Mouse (Mus musculus) embryonic facial prominence, embryonic 15.5 days (tissue): ENCODE results near the gene Rif1. TPM values are rescaled to one million over a fixed set of nuclear protein-coding genes. Genes with fewer than 3 reads are reported as not detected.
"Not testable (repeated sequence)": the region's sequence is repeated elsewhere in the genome, so short reads cannot be mapped to it uniquely, and the experiment has no call there.

Experiments used
- ATAC-seq: fragments of 200-750 bp; cut with Nextera tagmentation; 2 replicates; pipeline ENCODE4 v1.8.0; 2017; ENCODE audit warnings: low read depth, moderate TSS enrichment; ENCODE audit not compliant: insufficient number of reproducible peaks, low FRiP score, low TSS enrichment
- H3K27ac ChIP-seq: fragments of 300-500 bp; sonication (generic); replicated peaks from 2 replicates; pipeline ENCODE4 v1.5.1; 2015; ENCODE audit warnings: mild to moderate bottlenecking, inconsistent platforms
- H3K27me3 ChIP-seq: fragments of 300-500 bp; sonication (generic); 2 replicates; pipeline ENCODE4 v1.6.1; 2015; ENCODE audit warnings: inconsistent platforms
- H3K36me3 ChIP-seq: fragments of 300-500 bp; sonication (generic); 2 replicates; pipeline ENCODE4 v1.6.1; 2015; ENCODE audit warnings: mild to moderate bottlenecking, inconsistent platforms
- H3K4me1 ChIP-seq: fragments of 300-500 bp; sonication (generic); 2 replicates; pipeline ENCODE4 v1.6.1; 2015; ENCODE audit warnings: inconsistent platforms
- H3K4me2 ChIP-seq: fragments of 300-500 bp; sonication (generic); replicated peaks from 2 replicates; pipeline ENCODE4 v1.6.1; 2015; ENCODE audit warnings: mild to moderate bottlenecking, inconsistent platforms
- H3K4me3 ChIP-seq: fragments of 300-500 bp; sonication (generic); replicated peaks from 2 replicates; pipeline ENCODE4 v1.5.1; 2015; ENCODE audit warnings: mild to moderate bottlenecking, inconsistent platforms
- H3K9ac ChIP-seq: fragments of 300-500 bp; sonication (generic); 2 replicates; pipeline ENCODE4 v1.6.1; 2015; ENCODE audit warnings: inconsistent platforms
- H3K9me3 ChIP-seq: fragments of 300-500 bp; sonication (generic); replicated peaks from 2 replicates; pipeline ENCODE4 v1.6.1; 2016; ENCODE audit warnings: inconsistent platforms
- WGBS: fragments of 180-500 bp; shearing (Covaris S2); methylation state at CpG from one replicate; pipeline ENCODE4 v1.1.7; 2015; 5-methylcytosine and 5-hydroxymethylcytosine counted together
- polyA plus RNA-seq: library from polyadenylated mRNA; unstranded; fragments of >200 nt; fragmentation: Nextera tagmentation; extraction: Ambion mirVana; gene quantifications from 2 replicates; pipeline ENCODE4 v1.2.1, GENCODE M21; 2015

Rif1 gene
- polyA plus RNA-seq, 1 experiment from 2014 or later, result 28.9 TPM

- H3K4me3 ChIP-seq, result peak overlapping the region; percentile 97
- H3K9me3 ChIP-seq, result no peaks in the 10 kb centered on the region
- H3K4me1 ChIP-seq, result 0 out of 2 replicates have a peak, but pooled peaks cover 10% of the 10 kb centered on the region
- 0 out of 2 replicates have a peak overlapping the region, but pooled peaks have one; percentile 95 for H3K9ac ChIP-seq
- no peaks in the 10 kb centered on the region for H3K27me3 ChIP-seq
- ATAC-seq, result peak; percentile 34; the same call in 1 of the 2 replicates
- 2% methylated on average over 10 of the region's 10 CpGs for WGBS
- peaks cover 12% of the 10 kb centered on the region for H3K36me3 ChIP-seq
- peak overlapping the region; percentile 56 for H3K4me2 ChIP-seq
- peak overlapping the region; percentile 90; the same call in 1 of the 2 replicates for H3K27ac ChIP-seq
Measured at GRCm38 (mm10) chr2:52072065-52072490, 554 bp upstream of the Rif1 start.

GRCm38 (mm10) chr2:52073141-52073904 lies 691 bp downstream of the Rif1 start:
- H3K9me3 ChIP-seq, result no peaks in the 10 kb centered on the region
- H3K36me3 ChIP-seq, result peaks cover 20% of the 10 kb centered on the region
- WGBS, result 1% methylated on average over 56 of the region's 56 CpGs
- no peaks in the 10 kb centered on the region for H3K27me3 ChIP-seq
- H3K4me2 ChIP-seq, result peak overlapping the region; percentile 56
- H3K4me1 ChIP-seq, result 0 out of 2 replicates have a peak, but pooled peaks cover 10% of the 10 kb centered on the region
- H3K27ac ChIP-seq, result peak overlapping the region; percentile 90
- ATAC-seq, result no peak; the same call in 1 of the 2 replicates
- H3K9ac ChIP-seq, result peak overlapping the region; percentile 95
- peak overlapping the region; percentile 97 for H3K4me3 ChIP-seq

GRCm38 (mm10) chr2:52078666-52079065 lies 6.0 kb downstream of the Rif1 start:
- Histone ChIP-seq H3K36me3 (peaks cover 34% of the 10 kb centered on the region), H3K27me3 (no peaks in the 10 kb centered on the region), H3K27ac (no peak overlapping the region), H3K9ac (no peak overlapping the region), H3K9me3 (no peaks in the 10 kb centered on the region), H3K4me3 (no peak overlapping the region), H3K4me1 (0 out of 2 replicates have a peak, but pooled peaks cover 5% of the 10 kb centered on the region), H3K4me2 (no peak overlapping the region)
- 85% methylated on average over 2 of the region's 2 CpGs for WGBS
- no peak for ATAC-seq

GRCm38 (mm10) chr2:52084013-52084412 lies 11.4 kb downstream of the Rif1 start:
- Histone ChIP-seq H3K4me1 (no peaks in the 10 kb centered on the region), H3K4me2 (no peak overlapping the region), H3K27ac (no peak overlapping the region), H3K9me3 (no peaks in the 10 kb centered on the region), H3K9ac (no peak overlapping the region), H3K27me3 (no peaks in the 10 kb centered on the region), H3K36me3 (peaks cover 44% of the 10 kb centered on the region), H3K4me3 (no peak overlapping the region)
- 92% methylated on average over 3 of the region's 3 CpGs for WGBS
- ATAC-seq, result no peak

- no peak for ATAC-seq
- no peak overlapping the region for H3K9ac ChIP-seq
- WGBS, result 93% methylated on average over 2 of the region's 2 CpGs
- no peaks in the 10 kb centered on the region for H3K4me1 ChIP-seq
- H3K4me3 ChIP-seq, result no peak overlapping the region
- no peak overlapping the region for H3K4me2 ChIP-seq
- H3K36me3 ChIP-seq, result peaks cover 49% of the 10 kb centered on the region
- H3K27me3 ChIP-seq, result no peaks in the 10 kb centered on the region
- no peaks in the 10 kb centered on the region for H3K9me3 ChIP-seq
- H3K27ac ChIP-seq, result no peak overlapping the region
Measured at GRCm38 (mm10) chr2:52084571-52084970, 11.9 kb downstream of the Rif1 start.

- WGBS, result 57% methylated on average over 1 of the region's 1 CpGs
- Histone ChIP-seq H3K27me3 (no peaks in the 10 kb centered on the region), H3K4me3 (no peak overlapping the region), H3K36me3 (peaks cover 75% of the 10 kb centered on the region), H3K9me3 (no peaks in the 10 kb centered on the region), H3K4me1 (no peaks in the 10 kb centered on the region), H3K27ac (no peak overlapping the region), H3K9ac (no peak overlapping the region), H3K4me2 (no peak overlapping the region)
- ATAC-seq, result no peak
Measured at GRCm38 (mm10) chr2:52114086-52114485, 41.5 kb downstream of the Rif1 start.

- ATAC-seq, H3K4me2 ChIP-seq, H3K9ac ChIP-seq, H3K27me3 ChIP-seq, H3K27ac ChIP-seq, H3K9me3 ChIP-seq, H3K4me3 ChIP-seq, H3K4me1 ChIP-seq: not testable (repeated sequence)
- 98% methylated on average over 20 of the region's 20 CpGs for WGBS
- peaks cover 17% of the 10 kb centered on the region for H3K36me3 ChIP-seq
Measured at GRCm38 (mm10) chr2:52131370-52131769, 58.7 kb downstream of the Rif1 start.

- no peak for ATAC-seq
- H3K4me2 ChIP-seq, result no peak overlapping the region
- WGBS, result 80% methylated on average over 2 of the region's 2 CpGs
- no peaks in the 10 kb centered on the region for H3K27me3 ChIP-seq
- no peaks in the 10 kb centered on the region for H3K9me3 ChIP-seq
- H3K27ac ChIP-seq, result no peak overlapping the region
- no peak overlapping the region for H3K9ac ChIP-seq
- H3K4me3 ChIP-seq, result no peak overlapping the region
- H3K4me1 ChIP-seq, result no peaks in the 10 kb centered on the region
- peaks cover 17% of the 10 kb centered on the region; the same call in 1 of the 2 replicates for H3K36me3 ChIP-seq
Measured at GRCm38 (mm10) chr2:52133351-52133750, 60.7 kb downstream of the Rif1 start.

GRCm38 (mm10) chr2:52153064-52153463 lies 80.4 kb downstream of the Rif1 start:
- Histone ChIP-seq H3K4me2 (no peak overlapping the region), H3K4me1 (no peaks in the 10 kb centered on the region), H3K4me3 (no peak overlapping the region), H3K9ac (no peak overlapping the region), H3K27me3 (no peaks in the 10 kb centered on the region), H3K36me3 (no peaks in the 10 kb centered on the region), H3K9me3 (no peaks in the 10 kb centered on the region), H3K27ac (no peak overlapping the region)
- no peak for ATAC-seq
- 80% methylated on average over 3 of the region's 3 CpGs for WGBS

GRCm38 (mm10) chr2:52169243-52170005 lies 96.8 kb downstream of the Rif1 start:
- H3K27ac ChIP-seq, result no peak overlapping the region
- ATAC-seq, result no peak
- WGBS, result 77% methylated on average over 7 of the region's 7 CpGs

More at GRCm38 (mm10) chr2:52169243-52170005, 96.8 kb downstream of the Rif1 start:
- Histone ChIP-seq H3K27me3 (no peaks in the 10 kb centered on the region), H3K4me3 (no peak overlapping the region), H3K36me3 (no peaks in the 10 kb centered on the region), H3K9me3 (no peaks in the 10 kb centered on the region), H3K9ac (no peak overlapping the region), H3K4me2 (no peak overlapping the region), H3K4me1 (no peaks in the 10 kb centered on the region)
